Mouse (Mus musculus): ENCODE data around the gene Rab8a.
A peak's percentile ranks its signal among the peaks of the same experiment; 100 is the strongest.
"Not testable (repeated sequence)": the region's sequence is repeated elsewhere in the genome, so short reads cannot be mapped to it uniquely, and the experiment has no call there.

Rab8a gene

DNA sequence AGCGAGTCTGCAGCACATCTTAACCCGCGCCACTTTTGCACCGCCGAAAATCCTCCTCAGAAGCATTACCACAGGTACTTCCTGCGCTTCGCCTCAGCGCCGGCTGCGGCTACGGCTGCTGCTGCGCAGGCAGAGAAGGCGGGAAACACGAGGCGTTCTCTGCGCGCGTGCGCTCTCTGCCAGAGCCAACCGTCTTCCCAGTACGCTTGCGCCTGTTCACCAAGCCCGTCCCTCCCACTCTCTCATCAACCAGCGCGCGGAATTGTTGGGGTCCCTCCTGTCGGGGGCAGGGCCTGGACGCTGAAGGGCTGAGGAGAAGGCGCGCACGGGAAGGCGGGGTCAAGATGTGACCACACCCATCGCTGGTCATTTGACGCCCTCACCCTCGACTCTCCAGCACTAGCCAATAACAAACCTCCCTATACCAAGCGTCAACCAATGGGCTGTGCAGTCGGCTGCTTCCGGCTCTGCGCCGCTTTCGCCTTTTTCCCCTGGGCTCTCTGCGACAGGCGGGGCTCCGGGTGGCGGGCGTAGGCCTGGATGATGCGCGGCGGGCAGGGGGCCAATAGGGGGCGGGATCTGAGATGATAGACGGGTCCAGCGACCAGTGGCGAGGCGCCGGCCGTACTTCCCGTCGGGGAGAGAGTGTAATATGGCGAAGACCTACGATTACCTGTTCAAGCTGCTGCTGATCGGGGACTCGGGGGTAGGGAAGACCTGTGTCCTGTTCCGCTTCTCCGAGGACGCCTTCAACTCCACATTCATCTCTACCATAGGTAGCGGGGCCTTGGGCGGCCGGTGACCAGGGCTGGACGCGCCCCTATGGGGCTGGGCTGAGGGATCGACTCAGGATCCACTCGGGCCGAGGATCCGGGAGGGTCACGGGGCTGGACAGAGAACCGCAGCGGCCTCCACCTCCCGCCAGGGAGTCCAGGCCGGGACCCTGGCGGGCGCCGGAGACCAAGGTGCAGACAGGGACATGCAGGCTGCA lies at the start of gene Rab8a:
Rab8a (plus strand) TSS at position 494 of the 991 bp plus-strand sequence.
- peak; percentile 100 for DNase-seq (ENCODE audit: low read depth, low spot score)

DNA sequence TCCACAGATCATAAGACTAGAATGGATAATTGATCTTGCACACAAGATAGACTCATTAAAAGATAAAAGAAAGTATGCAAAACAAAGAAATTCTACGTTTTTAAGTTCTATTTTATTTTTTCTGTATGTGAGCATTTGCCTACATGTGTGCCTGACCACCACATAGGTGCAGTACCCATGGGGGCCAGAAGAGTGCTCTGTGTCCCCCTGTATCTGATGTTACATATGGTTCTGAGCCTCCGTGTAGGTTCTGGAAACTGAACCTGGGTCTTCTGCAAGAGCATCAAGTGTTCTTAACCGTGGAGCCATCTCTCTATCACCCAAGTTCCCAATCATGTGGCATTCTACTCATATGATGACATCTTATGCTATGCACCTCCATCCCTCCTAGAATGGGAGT lies 48.5 kb upstream of the Rab8a start:
- no peak for DNase-seq (ENCODE audit: low read depth, low spot score)

DNA sequence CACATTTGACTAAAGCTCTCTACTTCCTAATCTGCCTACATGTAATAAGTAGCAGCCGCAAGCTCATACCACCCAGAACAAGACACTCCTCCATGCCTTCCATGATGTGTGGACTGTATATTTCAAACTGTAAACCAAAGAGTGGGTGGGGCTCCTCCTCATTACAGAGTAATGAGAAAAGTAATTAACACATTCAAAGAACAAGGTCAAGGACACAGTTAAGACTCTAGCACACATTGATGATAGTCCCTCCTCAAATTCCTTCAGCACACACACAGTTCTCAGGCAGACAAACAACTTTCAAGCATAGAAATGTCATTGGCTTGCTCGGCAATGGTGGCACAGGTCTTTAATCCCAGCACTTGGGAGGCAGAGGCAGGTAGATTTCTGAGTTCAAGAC lies 45.8 kb upstream of the Rab8a start:
- no peak for DNase-seq (ENCODE audit: low read depth, low spot score)

DNA sequence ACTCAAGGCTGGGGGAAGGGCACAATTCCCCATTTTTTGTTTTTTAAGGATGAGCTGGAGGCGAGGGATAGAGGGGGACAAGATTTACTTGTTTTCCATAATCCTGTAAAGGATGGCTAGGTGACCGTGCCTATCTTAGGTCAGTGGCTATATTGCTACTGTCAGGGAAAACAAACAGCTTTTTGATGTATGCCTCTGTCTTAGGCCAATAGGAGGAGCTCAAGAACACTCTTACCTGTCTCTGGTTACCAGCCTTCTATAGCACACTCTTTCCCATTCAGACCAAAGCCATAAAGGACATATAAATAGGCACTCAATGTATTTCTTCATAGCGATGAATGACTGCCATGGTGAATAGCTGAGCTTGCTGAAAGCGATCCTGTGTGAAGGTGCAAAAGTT lies 42.4 kb upstream of the Rab8a start:
- peak; percentile 37 for DNase-seq (ENCODE audit: low read depth, low spot score)

DNA sequence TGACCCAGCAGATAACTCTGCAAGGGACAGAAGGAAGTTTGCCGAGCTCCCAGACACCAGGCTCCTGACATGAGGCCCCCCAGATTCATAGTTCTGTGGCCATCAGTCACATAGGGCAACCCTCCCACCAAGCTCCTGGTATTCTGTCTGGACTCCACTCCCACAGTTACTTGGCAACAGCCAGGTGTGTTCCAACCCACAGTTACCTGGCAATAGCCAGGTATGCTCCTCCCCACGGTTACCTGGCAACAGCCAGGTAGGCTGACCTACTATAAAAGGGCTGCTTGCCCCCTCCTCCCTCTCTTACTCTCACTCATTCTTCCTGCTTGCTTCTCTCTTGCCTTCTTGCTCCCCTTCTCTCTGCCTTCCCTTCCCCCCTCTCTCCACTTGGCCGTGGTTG lies 39.5 kb upstream of the Rab8a start:
- DNase-seq (ENCODE audit: low read depth, low spot score) = not testable (repeated sequence)

DNA sequence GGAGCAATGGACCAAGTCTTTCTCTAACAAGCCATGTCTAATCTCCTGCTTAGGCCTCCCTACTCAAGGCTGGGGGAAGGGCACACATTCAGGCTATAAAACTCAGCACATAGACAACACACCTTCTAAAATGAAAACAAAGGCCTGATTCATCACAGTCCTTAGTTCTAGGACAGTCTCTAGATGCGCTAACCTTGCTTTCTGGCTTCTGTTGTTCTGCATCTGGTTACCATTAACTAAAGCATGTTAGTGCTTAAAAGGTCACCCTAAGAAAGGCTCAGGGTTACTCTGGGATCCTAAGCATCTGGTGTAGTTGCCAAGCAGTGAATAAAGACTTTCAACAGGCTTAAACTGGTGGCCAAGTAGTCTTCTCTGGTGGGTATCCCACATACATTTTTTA lies 39.0 kb upstream of the Rab8a start:
- DNase-seq (ENCODE audit: low read depth, low spot score) = no peak

DNA sequence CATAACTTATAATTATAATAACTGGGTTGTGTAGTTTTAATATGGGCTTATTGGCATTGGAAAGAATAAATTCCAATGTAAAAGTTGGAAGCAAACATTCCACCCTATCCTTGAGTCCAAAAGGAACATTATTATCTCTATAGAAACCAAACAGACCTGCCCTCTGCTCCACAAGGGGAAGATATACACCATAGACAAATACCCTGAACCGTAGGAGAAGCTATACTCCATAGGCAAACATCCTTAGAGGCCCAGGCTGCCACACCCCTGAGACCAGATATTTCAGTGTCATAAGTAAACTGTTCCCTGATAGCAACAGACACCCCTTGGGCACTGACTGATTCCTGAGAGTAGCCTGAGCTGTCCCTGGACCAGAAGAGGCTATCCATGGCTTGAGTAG lies 33.2 kb upstream of the Rab8a start:
- no peak for DNase-seq (ENCODE audit: low read depth, low spot score)

DNA sequence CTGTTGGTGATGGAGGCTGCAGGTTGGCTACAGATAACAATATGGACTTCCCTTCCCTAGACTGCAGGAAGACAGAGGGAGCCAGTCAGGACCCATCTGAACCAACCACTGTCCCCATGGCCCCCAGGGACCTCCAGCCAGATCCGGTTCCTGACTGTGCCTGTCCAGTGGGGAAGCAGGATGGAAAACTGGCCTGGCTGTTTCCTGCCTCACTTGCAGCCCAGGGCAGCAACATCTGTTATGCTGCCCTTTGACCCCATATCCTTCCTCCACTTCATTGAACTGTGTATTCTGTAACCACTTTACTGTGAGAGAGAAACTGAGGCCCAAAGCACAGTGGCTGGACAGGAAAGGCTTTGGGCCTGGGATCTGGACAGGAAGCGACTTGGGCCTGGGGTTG lies 29.7 kb upstream of the Rab8a start:
- DNase-seq (ENCODE audit: low read depth, low spot score) = no peak

DNA sequence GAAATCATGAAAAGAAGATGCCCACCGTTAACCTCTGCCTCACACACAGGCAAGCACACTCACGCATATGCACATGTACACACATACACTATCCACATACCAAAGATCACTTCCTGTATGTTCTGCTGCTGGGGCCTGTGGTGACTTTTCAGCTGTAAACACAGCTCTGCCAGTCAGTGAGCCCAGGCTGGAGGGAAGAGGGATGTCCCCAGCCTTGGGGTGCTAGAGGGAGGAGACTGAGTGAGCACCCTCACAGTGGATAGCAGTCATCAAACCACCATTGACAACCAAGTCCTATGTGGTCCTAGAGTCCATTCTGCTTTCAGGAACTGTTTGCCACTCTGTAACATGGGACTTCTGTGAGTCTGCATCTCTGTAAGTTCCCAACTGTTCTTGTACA lies 29.1 kb upstream of the Rab8a start:
- DNase-seq (ENCODE audit: low read depth, low spot score) = peak; percentile 57

DNA sequence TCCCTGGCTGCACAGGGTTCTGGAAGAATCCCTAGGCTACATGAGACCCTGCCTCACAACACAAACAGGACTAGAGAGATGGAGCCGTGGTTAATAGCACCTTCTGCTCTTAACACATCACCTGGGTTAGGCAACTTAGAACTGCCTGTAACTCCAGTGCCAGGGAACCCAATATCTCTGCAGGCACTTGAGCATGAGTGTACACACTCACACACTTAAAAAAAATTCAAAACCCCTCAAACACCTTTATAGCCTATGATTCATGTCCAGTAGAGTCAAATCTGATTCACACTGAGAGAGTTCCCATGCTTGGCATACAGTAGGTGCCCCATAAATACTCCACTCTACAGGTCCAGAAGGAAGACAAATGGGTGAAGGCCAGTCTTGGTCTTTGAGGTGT lies 28.6 kb upstream of the Rab8a start:
- DNase-seq (ENCODE audit: low read depth, low spot score) = no peak

DNA sequence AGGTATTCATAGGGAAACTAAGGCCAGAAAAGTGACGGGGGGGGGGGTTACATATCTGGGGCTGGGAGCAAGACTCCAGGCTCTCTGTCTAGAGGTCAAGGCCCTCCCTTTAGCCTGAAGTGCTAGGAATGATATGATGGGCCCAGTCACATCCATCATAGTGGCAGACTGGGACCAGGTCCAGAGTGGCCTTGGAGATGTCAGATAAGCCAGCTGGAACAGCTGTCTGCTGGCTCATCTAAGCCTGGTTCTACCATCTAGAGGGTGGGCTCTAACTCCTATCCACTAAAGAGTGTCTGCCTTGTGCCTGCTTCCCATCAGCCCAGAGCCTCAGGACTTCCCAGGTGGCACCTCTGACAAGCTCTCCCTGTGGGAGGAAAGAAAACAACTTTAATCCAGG lies 28.1 kb upstream of the Rab8a start:
- no peak for DNase-seq (ENCODE audit: low read depth, low spot score)

DNA sequence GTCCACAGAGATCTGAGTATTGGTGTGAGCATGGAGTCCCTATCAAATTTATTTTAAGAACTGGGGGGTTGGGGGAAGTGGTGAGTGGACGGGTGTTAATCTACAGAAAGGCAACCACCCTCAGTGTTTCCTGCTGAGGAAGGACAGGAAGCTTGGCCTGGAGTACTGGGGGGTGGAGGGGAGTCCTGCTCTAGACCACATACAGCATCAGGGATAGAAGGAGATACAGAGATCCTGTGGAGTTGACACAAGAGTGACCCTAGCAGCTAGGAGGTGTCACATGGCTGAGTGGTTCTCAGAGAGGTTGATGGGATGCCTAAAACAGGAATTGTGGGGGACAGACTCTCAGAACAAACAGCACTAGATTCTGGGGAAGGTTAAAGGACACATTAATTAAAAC lies 27.5 kb upstream of the Rab8a start:
- no peak for DNase-seq (ENCODE audit: low read depth, low spot score)

DNA sequence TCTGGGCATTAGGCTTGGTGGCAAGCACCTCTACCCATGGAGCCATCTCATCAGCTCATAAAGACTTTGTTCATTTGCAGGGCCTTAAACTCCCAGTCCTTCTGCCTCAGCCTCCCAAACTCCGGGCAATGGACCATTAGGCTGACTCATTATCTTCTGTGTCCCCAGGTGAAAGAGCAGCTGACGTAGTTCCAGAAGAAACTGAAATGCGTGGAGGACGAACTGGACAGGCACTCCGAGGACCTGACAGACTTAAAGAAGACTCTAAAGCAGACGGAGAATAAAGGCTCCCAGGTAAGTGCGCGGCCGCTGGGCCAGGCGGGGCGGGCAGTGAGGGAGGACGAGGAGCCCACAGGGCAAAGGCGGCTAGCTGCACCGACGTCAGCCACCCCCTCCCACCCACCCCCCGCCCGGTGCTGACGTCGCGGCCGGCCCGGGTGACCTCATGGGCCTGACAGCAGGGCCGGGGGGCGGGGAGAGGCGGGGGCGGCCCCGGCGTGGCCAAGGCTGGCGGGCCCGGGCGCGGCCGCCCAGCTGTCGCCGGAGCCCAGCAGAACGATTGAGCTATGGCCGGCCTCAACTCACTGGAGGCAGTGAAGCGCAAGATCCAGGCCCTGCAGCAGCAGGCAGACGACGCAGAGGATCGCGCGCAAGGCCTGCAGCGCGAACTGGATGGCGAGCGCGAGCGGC lies 26.1 kb upstream of the Rab8a start, which contains the start of gene Tpm4:
Tpm4 (plus strand) TSS at position 220 of the 690 bp plus-strand sequence.
- peak; percentile 86 for DNase-seq (ENCODE audit: low read depth, low spot score)

DNA sequence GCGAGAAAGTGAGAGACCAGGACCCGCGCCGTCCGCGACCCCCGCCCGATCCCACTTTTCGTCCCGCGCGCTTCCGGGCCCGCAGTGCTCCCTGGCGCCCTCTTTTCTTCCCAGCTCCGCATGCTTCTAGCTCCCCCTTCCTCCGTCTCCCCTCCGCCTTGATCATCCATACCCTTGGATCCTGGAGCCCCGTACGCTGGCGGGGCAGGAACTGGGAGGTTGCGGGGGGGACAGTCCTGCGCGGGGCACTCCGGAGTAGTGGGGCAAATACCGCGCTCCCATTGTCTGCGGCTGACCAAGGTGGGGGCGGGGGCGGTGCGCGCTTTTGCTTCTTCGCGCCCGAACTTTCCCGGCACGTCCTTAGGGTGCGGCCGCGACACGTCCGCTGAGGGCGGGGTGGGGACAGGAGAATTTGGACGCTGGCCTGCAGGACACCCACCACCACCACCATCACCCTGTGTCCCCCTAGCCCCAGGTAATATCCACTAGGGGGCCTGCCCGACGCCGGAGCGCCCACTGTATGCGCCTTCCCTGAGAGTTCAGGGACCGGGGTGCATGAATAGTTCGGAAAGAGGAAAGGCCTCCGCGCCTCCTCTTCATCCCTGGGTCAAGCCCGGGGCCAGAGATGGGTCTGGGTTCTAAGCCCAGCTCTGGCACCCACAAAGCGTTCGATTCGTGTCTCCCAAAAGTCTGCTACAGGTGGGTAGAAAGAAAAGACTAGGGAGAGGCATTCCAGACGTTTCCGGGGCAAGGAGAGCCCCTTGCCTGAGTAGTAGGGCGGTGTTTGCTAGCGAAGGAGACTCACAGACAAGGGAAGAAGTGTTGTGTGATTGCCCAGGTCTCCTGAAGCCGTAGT lies 25.3 kb upstream of the Rab8a start:
- peak; percentile 70 for DNase-seq (ENCODE audit: low read depth, low spot score)

DNA sequence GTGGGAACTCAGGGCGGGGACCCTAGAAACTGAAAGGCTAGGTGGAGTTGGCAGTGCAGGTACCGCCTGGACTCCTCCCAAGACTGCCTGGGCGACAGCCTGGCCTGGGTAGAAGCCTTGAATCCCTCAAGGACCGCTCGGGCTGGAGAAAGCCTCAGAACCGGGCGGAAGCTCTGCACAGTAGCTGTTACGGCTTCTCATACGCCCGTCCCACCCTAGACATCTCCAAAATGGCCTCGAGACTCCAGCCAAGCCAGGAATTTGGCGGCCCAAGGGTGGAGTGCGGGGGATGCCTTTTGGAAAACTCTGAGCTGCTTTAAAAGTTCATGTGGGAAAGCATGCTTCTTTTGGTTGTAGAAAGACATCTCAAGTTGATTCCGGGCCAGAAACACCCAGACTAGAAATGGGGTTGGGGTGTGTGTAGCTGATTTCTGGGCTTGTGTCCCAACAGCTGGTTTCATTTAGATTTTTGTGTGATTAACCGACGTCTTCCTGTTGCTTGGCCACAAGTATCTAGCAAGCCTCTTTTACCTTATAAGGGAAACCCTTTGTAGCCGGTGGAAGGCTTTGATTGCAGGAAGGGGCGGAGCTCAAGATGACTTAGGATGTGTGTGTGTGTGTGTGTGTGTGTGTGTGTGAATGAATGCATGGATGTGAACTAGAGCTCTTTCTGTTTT lies 24.6 kb upstream of the Rab8a start:
- DNase-seq (ENCODE audit: low read depth, low spot score) = peak; percentile 97

DNA sequence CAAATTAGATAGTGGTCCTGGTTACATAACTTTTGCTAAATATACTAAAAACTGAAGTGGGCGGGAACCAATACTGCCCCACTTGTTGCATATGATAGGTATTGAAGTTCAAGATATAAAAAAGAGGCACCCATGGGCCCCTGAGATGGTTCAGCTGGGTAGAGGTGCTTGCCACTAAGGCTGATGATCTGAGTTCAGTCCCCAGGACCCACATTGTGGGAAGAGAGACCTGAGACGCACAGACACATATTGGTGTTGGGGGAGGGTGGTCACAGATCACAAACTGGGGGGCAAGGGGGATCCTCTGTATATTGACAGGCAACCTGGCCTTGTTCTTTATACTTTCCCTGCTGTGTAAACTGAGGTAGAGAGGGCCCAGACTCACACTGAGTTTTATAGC lies 23.6 kb upstream of the Rab8a start:
- peak; percentile 13 for DNase-seq (ENCODE audit: low read depth, low spot score)

DNA sequence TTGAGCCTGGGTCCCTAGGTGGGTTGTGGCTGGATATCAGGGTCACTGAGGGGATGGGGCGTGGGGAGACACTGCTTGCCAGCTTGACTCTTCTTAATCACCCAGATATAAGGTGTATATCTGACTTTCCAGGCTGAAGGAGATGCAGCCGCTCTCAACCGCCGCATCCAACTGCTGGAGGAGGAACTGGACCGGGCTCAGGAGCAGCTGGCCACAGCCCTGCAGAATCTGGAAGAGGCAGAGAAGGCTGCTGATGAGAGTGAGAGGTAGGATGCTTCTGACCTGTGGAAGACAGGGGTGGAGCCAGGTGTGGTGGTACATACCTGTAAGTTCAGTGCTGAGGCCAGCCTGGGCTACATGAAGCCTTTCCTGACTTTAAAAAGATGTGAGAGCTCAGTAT lies 22.5 kb upstream of the Rab8a start:
- DNase-seq (ENCODE audit: low read depth, low spot score) = no peak

DNA sequence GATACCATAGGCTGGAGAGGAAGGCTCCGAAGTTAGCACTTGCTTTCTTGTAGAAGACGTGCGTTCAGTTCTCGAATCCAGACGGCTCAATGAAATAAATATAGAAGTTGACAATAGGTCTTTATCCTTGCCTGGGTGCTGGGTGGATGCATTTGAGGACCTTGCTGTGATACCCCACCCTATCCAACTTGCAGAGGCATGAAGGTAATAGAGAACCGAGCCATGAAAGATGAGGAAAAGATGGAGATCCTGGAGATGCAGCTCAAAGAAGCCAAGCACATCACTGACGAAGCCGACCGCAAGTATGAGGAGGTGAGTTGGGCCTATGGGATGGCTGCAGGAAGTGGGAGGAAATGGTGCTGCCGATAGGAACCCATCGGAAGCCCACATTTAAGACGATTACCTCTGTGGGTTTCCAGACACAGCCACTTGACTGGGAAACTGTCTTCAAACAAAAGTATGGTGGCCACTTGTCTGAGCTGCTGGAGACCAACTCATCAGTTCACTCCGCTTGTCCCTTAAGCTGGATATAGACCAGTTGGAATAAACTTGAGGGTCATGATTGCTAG lies 17.7 kb upstream of the Rab8a start:
- peak; percentile 26 for DNase-seq (ENCODE audit: low read depth, low spot score)

DNA sequence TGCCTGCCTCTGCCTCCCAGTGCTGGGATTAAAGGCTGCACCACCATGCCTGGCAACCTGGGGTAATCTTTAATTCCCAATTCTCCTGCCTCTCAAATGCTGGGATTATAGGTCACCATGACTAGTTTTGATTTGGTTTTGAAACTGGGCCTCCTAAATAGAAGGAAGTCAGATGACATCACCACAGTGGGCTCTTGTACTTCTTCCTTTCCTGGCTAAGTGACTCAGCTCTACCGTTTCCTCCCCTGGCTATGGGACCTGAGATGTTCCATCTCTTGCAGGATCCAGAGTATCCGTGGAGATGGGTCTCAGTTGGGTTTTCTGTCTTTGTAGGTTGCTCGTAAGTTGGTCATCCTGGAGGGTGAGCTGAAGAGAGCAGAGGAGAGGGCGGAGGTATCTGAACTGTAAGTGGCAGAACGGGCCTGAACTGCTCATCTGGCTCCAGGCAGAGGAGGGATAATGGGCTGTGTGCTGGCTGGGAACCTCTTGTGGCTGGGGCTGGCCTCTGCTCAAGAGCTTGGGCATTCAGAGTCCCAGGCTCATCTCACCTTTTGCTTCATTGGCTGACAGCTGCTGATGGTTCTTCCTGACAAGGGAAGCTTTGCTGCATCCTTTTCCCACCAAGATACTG lies 16.5 kb upstream of the Rab8a start:
- no peak for DNase-seq (ENCODE audit: low read depth, low spot score)

DNA sequence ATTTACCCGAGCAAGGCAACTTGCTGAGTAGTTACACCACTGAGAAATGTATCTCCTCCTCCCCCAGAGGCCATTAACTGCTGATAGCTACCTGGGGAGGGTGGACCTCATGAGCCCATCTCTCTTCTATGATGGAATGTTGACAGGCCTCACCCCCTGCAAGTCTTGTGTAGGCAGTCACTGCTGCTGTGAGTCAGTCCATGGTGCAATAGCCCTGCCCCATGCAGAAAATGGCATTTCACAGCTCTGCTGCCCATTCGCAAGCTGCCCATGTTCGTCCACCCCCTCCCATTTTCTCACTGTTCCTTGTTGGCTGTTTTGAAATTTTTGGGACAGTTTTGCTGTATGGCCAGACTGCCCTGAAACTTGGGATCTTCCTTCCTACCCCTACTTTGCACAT lies 15.5 kb upstream of the Rab8a start:
- no peak for DNase-seq (ENCODE audit: low read depth, low spot score)

Data from CD4-positive helper T cell, adult 2 months (primary cell).